Mouse (Mus musculus) heart, adult 2 months (tissue): ENCODE data around the gene Cacna1e.

Source experiments
- CTCF ChIP-seq: fragments of 200-600 bp; IDR thresholded peaks from 2 replicates; pipeline ENCODE4 v1.8.1; 2022; ENCODE audit warnings: antibody characterized with exemption, mild to moderate bottlenecking, moderate library complexity
- POLR2A ChIP-seq: fragments of 200-500 bp; IDR thresholded peaks from 2 replicates; pipeline ENCODE4 v1.6.1; 2011; ENCODE audit warnings: mild to moderate bottlenecking, low read depth, low read length, control low read depth; ENCODE audit not compliant: insufficient read depth

- TF ChIP-seq POLR2A (no peak), CTCF (no peak)
These were observed 200.7 kb downstream of the Cacna1e start for GRCm38 (mm10) chr1:154683477-154684106.
